Mouse (Mus musculus) layer of hippocampus, adult 18-20 months (tissue): ENCODE results near the gene Cd86. TPM values are rescaled to one million over a fixed set of nuclear protein-coding genes. Genes with fewer than 3 reads are reported as not detected.

Source experiments
- DNase-seq, 2 experiments: peaks; one replicate each; pipeline ENCODE4 v3.0.0; 2022; ENCODE audit warnings: low spot score in 2 of 2
- long read RNA-seq: library from polyadenylated mRNA; stranded (forward); transcript quantifications from one replicate; pipeline ENCODE4 v2.0.0, GENCODE M21; 2021
- total RNA-seq, 2 experiments: library from RNA; stranded (reverse); gene quantifications; 2 replicates each; pipeline ENCODE4 v1.2.3; 2021

Gene Cd86
- total RNA-seq: 1 to 10 TPM in 1 of 2 experiments, under 1 TPM in 1; 0.99 to 1.4 TPM
- long read RNA-seq, partial matches to known transcripts: 1 of 1 reads
- long read RNA-seq, other reads (novel, unspliced or antisense): 0 of 1 reads

- DNase-seq: no peak
Observed at GRCm38 (mm10) chr16:36665782-36666181, at the start of gene Cd86. TSS of gene Cd86 (minus strand) at chr16:36666081.

- DNase-seq: no peak
Observed at GRCm38 (mm10) chr16:36711760-36712159, 45.9 kb upstream of the Cd86 start.

- DNase-seq: no peak
Observed at GRCm38 (mm10) chr16:36710794-36711193, 44.9 kb upstream of the Cd86 start.

- no peak for DNase-seq
Observed at GRCm38 (mm10) chr16:36709405-36709804, 43.5 kb upstream of the Cd86 start.

GRCm38 (mm10) chr16:36708751-36709150 lies 42.9 kb upstream of the Cd86 start:
- DNase-seq: no peak

GRCm38 (mm10) chr16:36707702-36708423 lies 42.0 kb upstream of the Cd86 start:
- DNase-seq: no peak

GRCm38 (mm10) chr16:36700484-36700883 lies 34.6 kb upstream of the Cd86 start:
- no peak for DNase-seq

- DNase-seq: no peak
Observed at GRCm38 (mm10) chr16:36697331-36697730, 31.4 kb upstream of the Cd86 start.

- DNase-seq: no peak
Observed at GRCm38 (mm10) chr16:36694798-36695290, 29.0 kb upstream of the Cd86 start.

- DNase-seq: no peak
Observed at GRCm38 (mm10) chr16:36693818-36694413, 28.0 kb upstream of the Cd86 start, which contains the start of gene Ildr1. TSS of gene Ildr1 (plus strand) at chr16:36693978.

GRCm38 (mm10) chr16:36691484-36691883 lies 25.6 kb upstream of the Cd86 start:
- DNase-seq: no peak

GRCm38 (mm10) chr16:36688076-36688475 lies 22.2 kb upstream of the Cd86 start:
- no peak for DNase-seq

- no peak for DNase-seq
Observed at GRCm38 (mm10) chr16:36684325-36684918, 18.5 kb upstream of the Cd86 start.

- no peak for DNase-seq
Observed at GRCm38 (mm10) chr16:36681829-36682228, 15.9 kb upstream of the Cd86 start.

GRCm38 (mm10) chr16:36675902-36676301 lies 10.0 kb upstream of the Cd86 start:
- DNase-seq: no peak

- no peak for DNase-seq
Observed at GRCm38 (mm10) chr16:36675304-36675703, 9.4 kb upstream of the Cd86 start.

- no peak for DNase-seq
Observed at GRCm38 (mm10) chr16:36674457-36675204, 8.8 kb upstream of the Cd86 start.

- no peak for DNase-seq
Observed at GRCm38 (mm10) chr16:36673196-36673595, 7.3 kb upstream of the Cd86 start.

- no peak for DNase-seq
Observed at GRCm38 (mm10) chr16:36670590-36670989, 4.7 kb upstream of the Cd86 start.

- no peak for DNase-seq
Observed at GRCm38 (mm10) chr16:36666448-36667017, 652 bp upstream of the Cd86 start.

GRCm38 (mm10) chr16:36663484-36663883 lies 2.4 kb downstream of the Cd86 start:
- no peak for DNase-seq
